Mouse (Mus musculus): ENCODE results near the gene Igfbp2. TPM values are rescaled to one million over a fixed set of nuclear protein-coding genes. Genes with fewer than 3 reads are reported as not detected.

Gene Igfbp2
- polyA plus RNA-seq, 1 experiment from 2014 or later: 341 TPM

GRCm38 (mm10) chr1:72819995-72820394 is 4.3 kb upstream of the Igfbp2 start:
- Histone ChIP-seq H3K36me3 (no peaks in the 10 kb centered on the region), H3K9ac (replicated peaks) (no peak overlapping the region), H3K4me2 (no peak overlapping the region), H3K4me3 (replicated peaks) (no peak overlapping the region), H3K9me3 (replicated peaks) (no peaks in the 10 kb centered on the region), H3K4me1 (peaks cover 11% of the 10 kb centered on the region), H3K27me3 (replicated peaks) (no peaks in the 10 kb centered on the region), H3K27ac (replicated peaks) (no peak overlapping the region)
- WGBS: 91% methylated on average over 6 of the region's 6 CpGs
- no peak for ATAC-seq (ENCODE audit: low FRiP score)

DNA sequence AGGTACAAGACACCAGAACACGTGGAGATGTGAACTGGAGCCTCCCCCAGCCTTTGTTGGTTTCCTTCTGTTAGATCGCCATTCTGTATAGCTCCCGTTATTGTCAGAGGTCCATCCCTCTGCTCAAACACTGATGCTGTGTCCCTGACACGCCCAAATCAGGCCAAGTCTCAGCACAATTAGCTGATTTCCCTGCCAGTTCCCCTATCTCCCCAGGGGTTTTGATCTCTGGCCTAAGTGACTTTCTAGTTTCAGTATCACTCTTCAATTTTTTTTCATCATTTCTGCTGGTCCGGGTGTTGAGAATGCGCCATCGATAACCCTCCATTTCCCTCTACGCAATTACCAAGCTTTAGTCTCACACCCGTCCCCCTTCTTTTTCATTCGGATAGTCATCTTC is 1.4 kb upstream of the Igfbp2 start:
- Histone ChIP-seq H3K9me3 (replicated peaks) (no peaks in the 10 kb centered on the region), H3K4me1 (peaks cover 40% of the 10 kb centered on the region), H3K27me3 (replicated peaks) (no peaks in the 10 kb centered on the region), H3K4me3 (replicated peaks) (no peak overlapping the region), H3K27ac (replicated peaks) (no peak overlapping the region), H3K36me3 (no peaks in the 10 kb centered on the region), H3K4me2 (no peak overlapping the region), H3K9ac (replicated peaks) (no peak overlapping the region)
- 61% methylated on average over 10 of the region's 10 CpGs for WGBS
- ATAC-seq (ENCODE audit: low FRiP score): no peak

DNA sequence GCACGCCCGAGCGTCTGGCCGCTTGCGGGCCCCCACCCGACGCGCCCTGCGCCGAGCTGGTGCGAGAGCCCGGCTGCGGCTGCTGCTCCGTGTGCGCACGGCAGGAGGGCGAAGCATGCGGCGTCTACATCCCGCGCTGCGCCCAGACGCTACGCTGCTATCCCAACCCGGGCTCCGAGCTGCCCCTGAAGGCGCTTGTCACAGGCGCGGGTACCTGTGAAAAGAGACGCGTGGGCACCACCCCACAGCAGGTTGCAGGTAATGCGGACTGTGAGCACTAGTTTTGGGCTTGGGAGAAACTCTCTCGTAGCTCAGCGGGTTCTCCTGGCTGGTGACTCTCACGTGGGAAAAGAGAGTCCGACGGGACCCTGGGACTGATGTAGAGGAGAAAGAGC is 401 bp downstream of the Igfbp2 start:
- ATAC-seq (ENCODE audit: low FRiP score): peak; percentile 73
- Histone ChIP-seq H3K4me1 (peaks cover 46% of the 10 kb centered on the region), H3K27ac (replicated peaks) (peak overlapping the region; percentile 80), H3K4me3 (replicated peaks) (peak overlapping the region; percentile 79), H3K9me3 (replicated peaks) (no peaks in the 10 kb centered on the region), H3K9ac (replicated peaks) (peak overlapping the region; percentile 80), H3K36me3 (no peaks in the 10 kb centered on the region), H3K4me2 (peak overlapping the region; percentile 96), H3K27me3 (replicated peaks) (no peaks in the 10 kb centered on the region)
- under 1% methylated on average over 35 of the region's 37 CpGs for WGBS

- H3K27me3 ChIP-seq (replicated peaks): no peaks in the 10 kb centered on the region
- under 1% methylated on average over 20 of the region's 20 CpGs for WGBS
- peak overlapping the region; percentile 79 for H3K4me3 ChIP-seq (replicated peaks)
- H3K9me3 ChIP-seq (replicated peaks): no peaks in the 10 kb centered on the region
- no peak for ATAC-seq (ENCODE audit: low FRiP score)
- peak overlapping the region; percentile 80 for H3K9ac ChIP-seq (replicated peaks)
- no peaks in the 10 kb centered on the region for H3K36me3 ChIP-seq
- H3K27ac ChIP-seq (replicated peaks): peak overlapping the region; percentile 80; the same call in 1 of the 2 replicates
- peak overlapping the region; percentile 96 for H3K4me2 ChIP-seq
- peaks cover 46% of the 10 kb centered on the region for H3K4me1 ChIP-seq
Observed at GRCm38 (mm10) chr1:72825286-72825685, 983 bp downstream of the Igfbp2 start.

DNA sequence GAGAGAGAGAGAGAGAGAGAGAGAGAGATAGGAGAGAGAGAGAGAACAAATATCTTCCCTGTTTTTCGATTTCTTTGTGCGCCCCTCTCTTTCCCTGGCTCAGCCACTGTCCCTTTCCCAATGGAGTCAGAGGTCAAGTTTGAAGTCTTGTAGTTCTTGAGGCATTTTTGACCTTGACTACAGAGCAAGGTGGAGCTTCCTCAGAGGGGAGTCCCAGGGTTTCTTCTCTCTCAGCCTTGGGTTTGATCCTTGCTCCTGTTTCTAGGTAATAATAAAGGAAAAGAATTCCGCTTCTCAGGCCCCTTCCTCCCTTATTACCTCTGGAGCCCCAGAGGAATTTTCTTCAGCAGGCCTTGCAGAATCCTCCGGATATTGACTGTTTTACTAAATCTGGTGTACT is 1.6 kb downstream of the Igfbp2 start:
- peak overlapping the region; percentile 79 for H3K4me3 ChIP-seq (replicated peaks)
- H3K27ac ChIP-seq (replicated peaks): peak overlapping the region; percentile 75
- ATAC-seq (ENCODE audit: low FRiP score): no peak
- H3K27me3 ChIP-seq (replicated peaks): no peaks in the 10 kb centered on the region
- H3K4me1 ChIP-seq: peaks cover 46% of the 10 kb centered on the region
- H3K9me3 ChIP-seq (replicated peaks): no peaks in the 10 kb centered on the region
- 7% methylated on average over 4 of the region's 4 CpGs for WGBS
- no peaks in the 10 kb centered on the region for H3K36me3 ChIP-seq
- peak overlapping the region; percentile 80 for H3K9ac ChIP-seq (replicated peaks)
- peak overlapping the region; percentile 96 for H3K4me2 ChIP-seq

GRCm38 (mm10) chr1:72826446-72826845 is 2.1 kb downstream of the Igfbp2 start:
- 8% methylated on average over 6 of the region's 6 CpGs for WGBS
- Histone ChIP-seq H3K9ac (replicated peaks) (peak overlapping the region; percentile 80), H3K36me3 (no peaks in the 10 kb centered on the region), H3K9me3 (replicated peaks) (no peaks in the 10 kb centered on the region), H3K4me3 (replicated peaks) (peak overlapping the region; percentile 79), H3K27ac (replicated peaks) (peak overlapping the region; percentile 75), H3K4me2 (peak overlapping the region; percentile 96), H3K4me1 (peaks cover 46% of the 10 kb centered on the region), H3K27me3 (replicated peaks) (no peaks in the 10 kb centered on the region)
- ATAC-seq (ENCODE audit: low FRiP score): no peak

DNA sequence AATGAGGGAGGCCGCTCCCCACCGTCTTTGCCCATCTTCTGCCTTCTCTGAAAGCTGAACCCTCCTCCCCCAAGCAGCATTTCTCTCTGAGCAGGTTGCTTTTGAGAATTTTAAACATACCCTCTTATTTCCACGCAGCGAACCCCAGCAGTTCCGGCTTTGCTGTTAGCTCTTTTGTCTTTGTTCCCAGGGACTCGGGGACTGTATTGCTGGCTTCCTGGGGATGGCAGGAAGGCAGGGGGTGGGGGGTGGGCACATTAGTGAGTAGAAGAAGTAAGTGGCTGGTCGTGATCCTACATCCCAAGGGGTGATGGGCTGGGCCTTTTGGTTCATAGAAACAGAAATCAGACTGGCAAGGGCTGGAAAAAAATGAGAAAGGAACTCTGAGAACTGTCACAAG is 2.6 kb downstream of the Igfbp2 start:
- 3% methylated on average over 7 of the region's 7 CpGs for WGBS
- peak overlapping the region; percentile 79 for H3K4me3 ChIP-seq (replicated peaks)
- H3K4me2 ChIP-seq: peak overlapping the region; percentile 96
- ATAC-seq (ENCODE audit: low FRiP score): no peak
- H3K4me1 ChIP-seq: peaks cover 46% of the 10 kb centered on the region
- H3K27ac ChIP-seq (replicated peaks): peak overlapping the region; percentile 75
- H3K9ac ChIP-seq (replicated peaks): peak overlapping the region; percentile 80
- H3K27me3 ChIP-seq (replicated peaks): no peaks in the 10 kb centered on the region
- H3K36me3 ChIP-seq: no peaks in the 10 kb centered on the region
- no peaks in the 10 kb centered on the region for H3K9me3 ChIP-seq (replicated peaks)

DNA sequence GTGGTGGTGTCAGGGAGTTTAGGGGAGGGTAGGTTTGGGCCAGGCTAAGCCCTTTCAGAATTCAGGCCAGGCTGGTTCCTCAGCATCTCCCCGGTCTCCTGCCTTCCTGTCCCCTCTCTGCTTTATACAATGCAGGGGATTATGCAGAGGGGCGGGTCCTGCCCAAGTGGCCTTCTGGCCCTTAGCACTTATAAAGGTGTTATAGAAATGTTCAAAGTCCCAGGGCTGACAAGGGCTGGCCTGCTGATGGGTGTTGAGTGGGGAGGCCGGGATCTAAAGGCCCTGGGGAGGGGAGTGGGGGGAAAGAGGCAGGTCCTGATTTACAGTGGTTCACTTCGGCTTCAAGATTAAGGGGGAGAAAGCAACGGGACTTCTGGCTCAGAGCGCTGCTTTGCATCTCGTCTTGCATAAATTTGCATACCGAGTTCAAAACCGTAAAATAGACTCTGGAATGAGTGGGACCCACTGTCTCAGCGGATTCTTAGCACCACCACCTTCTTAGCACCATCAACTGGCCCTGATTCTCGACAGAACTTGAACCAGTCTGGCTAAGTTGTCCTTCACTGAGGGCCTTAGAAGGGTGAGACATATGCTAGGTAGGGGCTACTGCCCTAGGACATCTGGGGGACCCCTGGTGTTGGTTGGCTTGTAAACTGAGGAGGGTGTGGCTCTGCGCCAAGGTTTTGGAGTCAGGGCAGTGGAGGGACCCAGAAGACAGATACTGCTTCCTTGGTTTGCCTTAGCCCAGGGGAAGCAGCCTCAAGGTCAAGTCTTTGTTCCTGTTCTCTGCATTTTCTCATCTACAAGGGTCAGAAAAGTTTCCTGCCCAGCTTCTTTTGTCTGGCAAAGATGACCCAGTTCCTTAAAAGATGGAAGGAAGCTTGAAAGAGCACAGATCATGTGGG is 3.4 kb downstream of the Igfbp2 start:
- Histone ChIP-seq H3K36me3 (no peaks in the 10 kb centered on the region), H3K9me3 (replicated peaks) (no peaks in the 10 kb centered on the region), H3K9ac (replicated peaks) (peak overlapping the region; percentile 80; the same call in 1 of the 2 replicates), H3K4me2 (peak overlapping the region; percentile 96), H3K4me1 (peaks cover 49% of the 10 kb centered on the region), H3K27me3 (replicated peaks) (no peaks in the 10 kb centered on the region), H3K4me3 (replicated peaks) (peak overlapping the region; percentile 79), H3K27ac (replicated peaks) (peak overlapping the region; percentile 75)
- ATAC-seq (ENCODE audit: low FRiP score): no peak
- 10% methylated on average over 12 of the region's 12 CpGs for WGBS

GRCm38 (mm10) chr1:72828843-72829242 is 4.5 kb downstream of the Igfbp2 start:
- Histone ChIP-seq H3K9ac (replicated peaks) (no peak overlapping the region), H3K27me3 (replicated peaks) (no peaks in the 10 kb centered on the region), H3K36me3 (no peaks in the 10 kb centered on the region), H3K4me2 (no peak overlapping the region), H3K9me3 (replicated peaks) (no peaks in the 10 kb centered on the region), H3K4me1 (peaks cover 52% of the 10 kb centered on the region), H3K27ac (replicated peaks) (no peak overlapping the region), H3K4me3 (replicated peaks) (no peak overlapping the region)
- WGBS: 90% methylated on average over 5 of the region's 5 CpGs
- no peak for ATAC-seq (ENCODE audit: low FRiP score)

- Histone ChIP-seq H3K9me3 (replicated peaks) (no peaks in the 10 kb centered on the region), H3K9ac (replicated peaks) (no peak overlapping the region), H3K27ac (replicated peaks) (no peak overlapping the region), H3K27me3 (replicated peaks) (no peaks in the 10 kb centered on the region), H3K4me2 (no peak overlapping the region), H3K4me1 (peaks cover 43% of the 10 kb centered on the region), H3K4me3 (replicated peaks) (no peak overlapping the region), H3K36me3 (no peaks in the 10 kb centered on the region)
- WGBS: 93% methylated on average over 2 of the region's 2 CpGs
- ATAC-seq (ENCODE audit: low FRiP score): no peak
Observed at GRCm38 (mm10) chr1:72830485-72830884, 6.2 kb downstream of the Igfbp2 start.

DNA sequence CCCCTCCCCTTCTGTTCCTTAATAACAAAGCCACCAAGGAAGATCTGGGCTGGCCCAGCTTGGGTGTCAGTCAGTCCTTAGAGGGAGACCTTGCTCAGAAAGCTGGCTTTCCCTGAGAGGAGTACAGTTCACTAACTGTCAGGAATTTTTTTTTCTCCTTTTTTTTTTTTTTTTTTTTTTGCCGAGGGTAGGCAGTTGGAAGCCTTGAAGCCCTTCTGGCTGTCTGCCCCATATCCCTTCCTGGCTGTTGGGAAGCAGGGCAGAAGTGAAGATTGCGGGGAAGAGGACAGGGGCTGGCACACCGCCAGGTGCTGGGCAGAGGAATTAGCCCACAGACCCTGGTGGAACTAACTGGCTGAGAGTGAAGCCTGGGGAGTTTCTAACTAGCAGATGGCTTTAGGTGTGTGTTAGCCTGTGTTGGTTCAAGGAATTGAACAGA is 8.4 kb downstream of the Igfbp2 start:
- H3K4me1 ChIP-seq: peaks cover 20% of the 10 kb centered on the region
- H3K27me3 ChIP-seq (replicated peaks): no peaks in the 10 kb centered on the region
- H3K27ac ChIP-seq (replicated peaks): peak overlapping the region; percentile 33; the same call in 1 of the 2 replicates
- H3K9me3 ChIP-seq (replicated peaks): no peaks in the 10 kb centered on the region
- no peak overlapping the region for H3K4me3 ChIP-seq (replicated peaks)
- WGBS: 41% methylated on average over 3 of the region's 3 CpGs
- ATAC-seq (ENCODE audit: low FRiP score): peak; percentile 23; the same call in 1 of the 2 replicates
- no peaks in the 10 kb centered on the region for H3K36me3 ChIP-seq
- H3K9ac ChIP-seq (replicated peaks): no peak overlapping the region
- no peak overlapping the region for H3K4me2 ChIP-seq

DNA sequence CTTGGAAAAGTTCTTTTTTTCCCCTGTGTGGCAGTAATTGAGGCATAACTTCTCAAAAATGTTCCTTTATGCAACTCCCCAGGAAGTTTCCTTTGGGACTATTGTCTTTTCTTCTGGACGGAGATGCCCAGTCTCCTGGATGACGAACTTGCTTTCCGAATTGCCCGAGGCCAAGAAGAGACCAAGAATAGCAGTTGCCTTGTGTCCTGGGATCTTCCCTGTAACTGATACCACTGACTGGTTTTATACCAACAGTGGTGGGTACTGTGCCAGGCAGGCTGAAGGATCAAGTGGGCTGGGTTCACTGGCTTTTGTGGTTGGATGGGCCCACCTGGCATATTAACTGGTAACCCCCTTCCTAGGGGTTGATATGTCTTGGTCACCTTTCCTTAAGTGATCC is 9.3 kb downstream of the Igfbp2 start:
- no peak overlapping the region for H3K9ac ChIP-seq (replicated peaks)
- no peak overlapping the region for H3K4me2 ChIP-seq
- ATAC-seq (ENCODE audit: low FRiP score): no peak
- H3K4me1 ChIP-seq: peaks cover 13% of the 10 kb centered on the region
- 0 out of 2 replicates have a peak overlapping the region, but pooled peaks have one; percentile 4 for H3K27ac ChIP-seq (replicated peaks)
- no peaks in the 10 kb centered on the region for H3K9me3 ChIP-seq (replicated peaks)
- H3K36me3 ChIP-seq: no peaks in the 10 kb centered on the region
- no peaks in the 10 kb centered on the region for H3K27me3 ChIP-seq (replicated peaks)
- H3K4me3 ChIP-seq (replicated peaks): no peak overlapping the region
- WGBS: 60% methylated on average over 4 of the region's 4 CpGs

All from neural tube, embryonic 15.5 days (tissue).